9 mouse cellular contexts compared by ENCODE assay signal in genomic region chr11:60139141-60139733, GRCm38 (mm10). TPM values are rescaled to one million over a fixed set of nuclear protein-coding genes. Genes with fewer than 3 reads are reported as not detected.
DNase-seq lines count a peak whose midpoint lies in the region; ATAC-seq and TF ChIP-seq lines count a peak whose summit lies in the region.
"Had no signal": no experiment of that assay in that cellular context is flagged by ENCODE, and none has a peak within 500 bp of the region (broad histone marks: within the 10 kb centered on the region; RNA-seq: fewer than 3 reads in every experiment).

No protein-coding gene starts in this region.

- no peak for TF ChIP-seq CTCF in gastrocnemius, adult 2 months (IDR thresholded peaks at IDR 0.05)

- H3K9me3 ChIP-seq in embryonic facial prominence, embryonic 15.5 days (replicated peaks) = no peaks in the 10 kb centered on the region
- no peaks in the 10 kb centered on the region for H3K9me3 ChIP-seq in hindbrain, embryonic 16.5 days (ENCODE audit: control insufficient read depth, low read length)
- no peaks in the 10 kb centered on the region for H3K9me3 ChIP-seq in liver, embryonic 11.5 days (ENCODE audit: control insufficient read depth, low read length)

- peak; percentile 11; the same call in 1 of the 2 replicates for ATAC-seq in embryonic facial prominence, embryonic 15.5 days (ENCODE audit: insufficient number of reproducible peaks, low FRiP score, low TSS enrichment, low read depth)
- peak; percentile 77 for ATAC-seq in hindbrain, embryonic 16.5 days
- peak; percentile 5; the same call in 1 of the 2 replicates for ATAC-seq in liver, embryonic 11.5 days (replicated peaks; ENCODE audit: low FRiP score)

- no peak for DNase-seq in gastrocnemius, adult 2 months
- no peak for DNase-seq in gastrocnemius, adult 18-20 months (ENCODE audit: low spot score)
- DNase-seq in ES-CJ7 (ENCODE audit: low read depth, low spot score) = peak; percentile 19
- DNase-seq in liver, embryonic 11.5 days (ENCODE audit: low spot score) = no peak
- peak; percentile 66 for DNase-seq in right cerebral cortex, adult 18-20 months
- DNase-seq in gastrocnemius, postnatal 14 days = no peak

- peaks cover 37% of the 10 kb centered on the region for H3K4me1 ChIP-seq in embryonic facial prominence, embryonic 15.5 days
- peaks cover 40% of the 10 kb centered on the region for H3K4me1 ChIP-seq in hindbrain, embryonic 16.5 days (ENCODE audit: control insufficient read depth, insufficient read depth, low read depth, low read length)
- H3K4me1 ChIP-seq in liver, embryonic 11.5 days (replicated peaks; ENCODE audit: control insufficient read depth, insufficient read depth, low read length) = peaks cover 40% of the 10 kb centered on the region

- peaks cover under 1% of the 10 kb centered on the region; the same call in 1 of the 2 replicates for H3K36me3 ChIP-seq in embryonic facial prominence, embryonic 15.5 days
- no peaks in the 10 kb centered on the region for H3K36me3 ChIP-seq in hindbrain, embryonic 16.5 days (ENCODE audit: control insufficient read depth, insufficient read depth, low read length)
- 0 out of 2 replicates have a peak, but pooled peaks cover under 1% of the 10 kb centered on the region for H3K36me3 ChIP-seq in liver, embryonic 11.5 days (ENCODE audit: control insufficient read depth, insufficient read depth, low read length)

- intact Hi-C loops in gastrocnemius, adult 2 months (cut with DNase I) = no loop called here
- intact Hi-C loops in gastrocnemius, postnatal 14 days (cut with DNase I; ENCODE audit: low total_unique reads) = no loop called here

- 4% methylated on average over 24 of the region's 24 CpGs for WGBS in embryonic facial prominence, embryonic 15.5 days
- 2% methylated on average over 24 of the region's 24 CpGs for WGBS in hindbrain, embryonic 16.5 days
- 7% methylated on average over 24 of the region's 24 CpGs for WGBS in liver, embryonic 11.5 days

- H3K27me3 ChIP-seq in embryonic facial prominence, embryonic 15.5 days = no peaks in the 10 kb centered on the region
- no peaks in the 10 kb centered on the region for H3K27me3 ChIP-seq in hindbrain, embryonic 16.5 days (replicated peaks; ENCODE audit: control insufficient read depth, insufficient read depth, low read length)
- no peaks in the 10 kb centered on the region; the same call in 1 of the 2 replicates for H3K27me3 ChIP-seq in liver, embryonic 11.5 days (replicated peaks; ENCODE audit: control insufficient read depth, insufficient read depth, low read length)
- H3K27me3 ChIP-seq: CH12.LX had no signal

- peak overlapping the region; percentile 95 for H3K4me2 ChIP-seq in embryonic facial prominence, embryonic 15.5 days (replicated peaks)
- H3K4me2 ChIP-seq in hindbrain, embryonic 16.5 days (ENCODE audit: low read length) = peak overlapping the region; percentile 84
- H3K4me2 ChIP-seq in liver, embryonic 11.5 days = peak overlapping the region; percentile 97

- H3K4me3 ChIP-seq in gastrocnemius, adult 2 months = peak overlapping the region; percentile 69
- H3K4me3 ChIP-seq in embryonic facial prominence, embryonic 15.5 days (replicated peaks) = peak overlapping the region; percentile 71
- H3K4me3 ChIP-seq in hindbrain, embryonic 16.5 days (ENCODE audit: low read length) = peak overlapping the region; percentile 70
- peak overlapping the region; percentile 65 for H3K4me3 ChIP-seq in liver, embryonic 11.5 days (ENCODE audit: low read depth, low read length)

- H3K27ac ChIP-seq in gastrocnemius, adult 2 months = peak overlapping the region; percentile 76
- no peak overlapping the region; the same call in 1 of the 2 replicates for H3K27ac ChIP-seq in embryonic facial prominence, embryonic 15.5 days (replicated peaks)
- peak overlapping the region; percentile 94 for H3K27ac ChIP-seq in hindbrain, embryonic 16.5 days (ENCODE audit: low read depth, low read length)
- peak overlapping the region; percentile 60; the same call in 1 of the 2 replicates for H3K27ac ChIP-seq in liver, embryonic 11.5 days (ENCODE audit: low read depth, low read length)

- peak overlapping the region; percentile 37 for H3K9ac ChIP-seq in embryonic facial prominence, embryonic 15.5 days
- peak overlapping the region; percentile 74 for H3K9ac ChIP-seq in hindbrain, embryonic 16.5 days (ENCODE audit: low read depth, low read length)
- H3K9ac ChIP-seq in liver, embryonic 11.5 days (ENCODE audit: low read depth, low read length) = peak overlapping the region; percentile 63

RNA-seq across cellular contexts. Expression of gene Rai1, which starts 34.4 kb away (rescaled TPM):
- total RNA-seq in gastrocnemius, adult 2 months (2021) = 10 to 100 TPM; 23.8 to 27.3 TPM
- total RNA-seq in gastrocnemius, adult 18-20 months (2021) = 10 to 100 TPM; 16.6 to 17.3 TPM
- polyA plus RNA-seq in embryonic facial prominence, embryonic 15.5 days (2015; fragmentation: Nextera tagmentation; extraction: Ambion mirVana) = 22.2 and 25.4 TPM in 2 replicates
- 24.3 and 28.0 TPM in 2 replicates for polyA plus RNA-seq in hindbrain, embryonic 16.5 days (2015; fragmentation: Nextera tagmentation; extraction: Ambion mirVana)
- polyA plus RNA-seq in liver, embryonic 11.5 days (2014; fragmentation: Nextera tagmentation; extraction: Ambion mirVana) = 18.6 and 24.2 TPM in 2 replicates
- 10 to 100 TPM; 15.9 to 18.3 TPM for total RNA-seq in gastrocnemius, postnatal 14 days (2021)

Comparison
In these comparisons a context has a peak if more than half of its experiments do, and no peak if none do; other contexts are left out.
1. DNase-seq: peak in ES-CJ7 (single experiment) and right cerebral cortex, adult 18-20 months (single experiment); none in gastrocnemius, adult 2 months (single experiment), gastrocnemius, adult 18-20 months (single experiment), liver, embryonic 11.5 days (single experiment) and gastrocnemius, postnatal 14 days (single experiment).
2. ATAC-seq: peak in every context shown above with its lines; median percentile 77 in hindbrain, embryonic 16.5 days; 11 in embryonic facial prominence, embryonic 15.5 days; 5 in liver, embryonic 11.5 days.
3. Peak in every context shown above with its lines, with median percentiles within 50 percentile points of each other: H3K4me3 ChIP-seq, H3K4me2 ChIP-seq and H3K9ac ChIP-seq.